Mouse (Mus musculus) T-helper 17 cell (primary cell): ENCODE measurements around the gene Sike1.

Experiments used
- in situ Hi-C, 2 experiments: fragments of 300-600 bp; cut with MboI, MseI; formaldehyde crosslinking; loops; 1 replicate in 1 of 2; 2 replicates in 1 of 2; pipeline ENCODE4 v1.15.1; 2025; ENCODE audit warnings: high pct_unique_total_duplicates in 2 of 2

Gene Sike1

DNA sequence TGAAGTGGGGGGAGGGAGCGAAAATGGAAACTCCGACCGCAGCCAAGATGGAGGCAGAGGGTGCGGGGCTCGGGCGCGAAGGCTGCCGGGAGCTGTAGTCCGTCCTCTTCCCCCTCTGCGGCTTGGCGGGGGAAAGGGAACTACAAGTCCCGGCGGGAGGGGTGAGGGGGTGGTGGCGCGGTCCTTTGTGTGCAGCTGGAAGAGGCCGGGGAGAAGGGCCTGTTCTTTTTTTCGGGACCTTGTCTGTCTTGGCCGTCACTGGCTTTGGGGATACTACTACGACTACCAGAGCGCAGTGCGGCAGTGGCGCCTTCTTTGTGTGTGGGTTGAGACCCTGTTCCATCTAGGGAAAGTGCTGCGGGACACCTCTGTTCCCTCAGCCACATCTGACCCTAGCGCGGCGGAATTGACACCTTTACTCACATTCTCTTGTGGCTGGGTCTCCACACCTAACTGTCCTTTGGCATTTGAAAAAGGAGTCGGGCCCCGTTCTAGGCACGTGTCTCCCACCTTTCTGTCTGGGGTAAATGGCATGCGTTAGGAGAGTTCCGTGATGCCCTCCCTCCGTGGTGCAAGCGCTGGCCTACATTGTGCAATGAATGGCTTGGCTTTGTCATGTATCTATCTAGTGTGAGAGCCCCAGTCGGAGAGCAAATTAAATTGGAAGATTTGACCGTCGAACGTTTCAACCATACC lies 25.6 kb downstream of the Sike1 start:
- in situ Hi-C loops = loop anchor here in 1 of 2 experiments (10.0 kb wide), 1 partner anchor 154 kb away; the partner anchor contains the start of gene Bcas2

DNA sequence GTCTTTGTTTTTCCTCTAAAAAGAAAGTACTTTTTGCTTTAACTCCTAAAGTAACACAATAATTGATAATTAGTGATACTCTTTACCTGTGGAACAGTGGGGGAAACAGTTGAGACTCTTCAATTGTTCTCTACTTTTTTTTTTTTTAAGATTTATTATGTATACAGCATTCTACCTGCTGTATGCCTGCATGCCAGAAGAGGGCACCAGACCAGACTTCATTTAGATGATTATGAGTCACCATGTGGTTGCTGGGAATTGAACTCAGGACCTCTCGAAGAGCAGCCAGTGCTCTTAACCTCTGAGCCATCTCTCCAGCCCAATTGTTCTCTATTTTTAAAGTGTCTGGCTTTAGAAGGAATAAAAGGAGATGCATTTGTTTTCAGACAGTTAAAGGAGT lies 30.7 kb downstream of the Sike1 start:
- in situ Hi-C loops = loop anchor here (10.0 to 25.0 kb wide), 2 partner anchors 149 to 1439 kb away; partner anchors contain the start of gene Bcas2 (in 1 of the 2)

DNA sequence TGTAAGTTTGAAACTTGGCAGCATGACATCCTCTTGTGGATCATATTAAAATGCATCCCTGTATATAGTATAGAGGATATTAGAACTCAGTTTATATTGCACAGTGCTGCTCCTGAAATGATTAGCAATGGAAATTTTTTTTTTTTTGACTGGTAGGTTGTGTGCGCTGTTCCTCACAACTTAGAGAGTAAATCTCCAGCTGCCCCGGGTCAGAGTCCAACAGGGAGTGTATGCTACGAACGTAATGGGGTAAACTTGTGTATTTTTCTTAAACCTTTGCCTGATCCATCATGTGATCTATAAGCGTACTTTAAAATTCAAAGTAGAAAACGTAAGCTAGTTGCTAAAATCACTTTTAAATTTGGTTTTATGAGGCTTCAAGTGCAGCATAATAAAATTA lies 44.8 kb downstream of the Sike1 start:
- in situ Hi-C loops = loop anchor here in 1 of 2 experiments (25.0 kb wide), 1 partner anchor 1453 kb away; no protein-coding TSS in a partner anchor

DNA sequence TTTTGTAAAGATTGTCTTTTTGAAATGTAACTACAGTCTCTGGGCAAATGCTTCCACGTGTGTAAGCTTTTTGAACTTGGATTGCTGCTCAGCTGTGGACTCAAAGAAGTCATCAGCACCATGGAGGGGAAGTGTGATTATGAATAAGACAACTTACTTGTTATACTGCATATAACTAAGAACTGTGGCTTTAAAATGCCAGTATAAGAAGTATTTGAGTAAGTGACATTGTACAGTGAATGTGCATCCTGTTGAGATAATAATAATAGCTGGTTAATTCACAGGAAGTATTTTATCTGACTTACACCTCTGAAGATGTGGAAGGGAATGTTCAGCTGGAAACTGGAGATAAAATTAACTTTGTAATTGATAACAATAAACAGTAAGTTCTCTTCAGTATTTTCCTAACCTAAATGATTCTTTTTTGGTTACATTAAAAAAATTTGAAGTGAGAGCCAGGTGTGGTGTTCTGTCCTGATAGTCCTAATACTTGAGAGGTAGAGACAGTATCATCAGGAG lies 45.4 kb downstream of the Sike1 start:
- in situ Hi-C loops = loop anchor here in 1 of 2 experiments (25.0 kb wide), 1 partner anchor 1454 kb away; no protein-coding TSS in a partner anchor

DNA sequence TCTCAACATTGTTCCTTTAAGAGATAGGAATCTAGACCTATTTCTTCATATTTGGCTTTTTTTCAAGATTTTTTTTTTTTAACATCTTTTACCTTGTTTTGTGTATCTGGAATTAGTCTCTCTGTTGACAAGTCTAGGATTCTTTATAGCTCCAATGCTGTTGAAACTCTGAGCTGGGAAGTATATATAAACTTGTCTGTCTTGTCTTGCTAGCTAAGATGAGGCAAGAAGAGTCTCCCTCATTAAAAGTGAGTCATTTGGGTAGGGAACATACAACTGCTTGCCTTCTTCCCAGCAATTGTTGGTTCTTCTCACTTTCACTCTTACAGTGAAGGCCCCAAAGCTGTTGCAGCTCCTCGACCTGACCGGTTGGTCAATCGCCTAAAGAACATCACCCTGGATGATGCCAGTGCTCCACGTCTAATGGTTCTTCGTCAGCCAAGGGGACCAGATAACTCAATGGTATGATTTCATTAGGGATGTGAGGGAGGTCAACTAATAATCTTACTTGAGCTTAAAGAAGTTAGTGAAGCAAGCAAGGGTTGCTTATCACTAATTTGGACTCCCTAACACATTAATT lies 60.6 kb downstream of the Sike1 start:
- in situ Hi-C loops = no loop called here

DNA sequence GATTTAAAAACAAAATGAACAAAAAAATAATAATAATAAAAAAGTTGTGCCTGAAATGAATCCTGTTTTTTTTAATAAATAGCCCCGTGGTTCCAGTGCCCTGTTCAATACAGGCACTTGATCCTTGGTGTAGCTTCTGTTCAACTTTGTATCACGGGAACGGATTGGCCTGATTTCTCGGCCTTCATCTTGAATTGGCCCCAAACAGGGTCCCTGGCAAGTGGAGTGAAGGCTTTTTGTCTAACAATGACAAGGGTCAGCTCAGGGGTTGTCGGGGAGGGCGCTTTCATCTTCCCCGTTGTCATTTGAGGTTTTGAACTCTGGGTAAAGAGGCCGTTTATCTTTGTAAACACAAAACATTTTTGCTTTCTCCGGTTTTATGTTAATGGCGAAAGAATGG lies 62.2 kb downstream of the Sike1 start:
- in situ Hi-C loops = no loop called here
